Mouse (Mus musculus) spleen, embryonic (tissue): ENCODE results near the gene Ttc26.

Source experiments
- CTCF ChIA-PET: fragments of 350-600 bp; sonication (Branson Sonifier 250); formaldehyde crosslinking; loops from one replicate; lab custom pipeline; 2022; lab: Charles Lee

Gene Ttc26

DNA sequence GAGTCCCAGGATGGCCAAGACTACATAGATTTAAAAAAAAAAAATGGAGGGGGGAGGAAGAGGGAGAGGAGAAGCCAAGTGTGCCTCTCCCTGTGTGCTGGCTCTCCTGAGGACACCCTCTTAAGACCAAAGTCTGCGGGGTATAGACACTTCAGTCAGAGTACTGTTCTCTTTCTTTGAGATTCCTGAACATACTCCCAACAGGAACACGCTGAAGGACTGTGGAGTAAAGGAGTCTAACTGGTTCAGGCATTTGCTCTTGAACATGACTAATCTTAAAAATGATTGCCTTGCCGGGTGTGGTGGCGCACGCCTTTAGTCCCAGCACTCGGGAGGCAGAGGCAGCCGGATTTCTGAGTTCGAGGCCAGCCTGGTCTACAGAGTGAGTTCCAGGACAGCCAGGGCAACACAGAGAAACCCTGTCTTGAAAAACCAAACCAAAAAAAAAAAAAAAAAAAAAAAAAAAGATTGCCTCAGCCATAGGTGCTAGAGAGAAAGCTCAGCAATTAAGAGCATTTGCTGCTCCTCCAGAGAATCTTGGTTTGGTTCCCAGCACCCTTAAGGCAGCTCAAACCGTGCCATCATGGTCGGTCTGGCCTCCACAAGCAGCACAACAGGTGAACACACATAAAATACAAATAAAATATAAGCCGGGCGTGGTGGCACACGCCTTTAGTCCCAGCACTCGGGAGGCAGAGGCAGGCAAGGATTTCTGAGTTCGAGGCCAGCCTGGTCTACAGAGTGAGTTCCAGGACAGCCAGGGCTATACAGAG, 24.4 kb upstream of the Ttc26 start:
- CTCF ChIA-PET: interaction anchor here (0.7 kb wide), 1 partner anchor 18 kb away, joined by 3 read pairs; no protein-coding TSS in a partner anchor

DNA sequence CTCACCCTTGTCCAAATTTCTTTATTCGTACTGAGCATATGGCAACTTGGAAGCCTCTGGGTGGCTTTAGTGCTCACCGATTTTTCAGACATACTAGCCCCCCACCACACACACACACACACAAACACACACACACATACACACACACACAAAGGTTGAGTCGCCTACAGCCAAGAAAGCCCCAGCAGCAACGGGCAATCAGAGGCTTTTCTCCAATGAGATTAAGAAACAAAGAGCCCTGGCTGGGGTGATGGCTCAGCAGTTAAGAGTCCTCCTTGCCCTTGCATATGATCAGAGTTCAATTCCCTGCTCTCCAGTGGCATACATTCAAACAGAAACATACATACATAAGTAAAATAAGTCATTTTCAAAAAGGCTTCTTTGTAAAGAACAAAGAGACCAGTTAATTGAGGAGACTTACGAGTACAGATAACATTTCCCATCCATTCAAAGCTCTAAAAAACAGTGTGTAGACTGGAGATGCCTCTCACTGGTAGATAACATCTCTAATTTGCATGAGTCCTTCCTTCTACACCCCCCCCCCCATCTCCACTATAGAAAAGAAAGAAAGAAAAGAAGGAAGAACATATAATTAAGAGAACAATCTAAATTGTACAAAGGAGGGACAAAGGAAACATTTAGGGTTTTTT, 23.5 kb upstream of the Ttc26 start:
- CTCF ChIA-PET: interaction anchor here (0.7 kb wide), 1 partner anchor 95 kb away, joined by 20 read pairs; no protein-coding TSS in a partner anchor

- CTCF ChIA-PET: interaction anchor here (0.9 kb wide), 1 partner anchor 1098 kb away, joined by 5 read pairs; no protein-coding TSS in a partner anchor
Measured at GRCm38 (mm10) chr6:38358253-38359027, 22.8 kb upstream of the Ttc26 start.

GRCm38 (mm10) chr6:38359044-38359735, 22.1 kb upstream of the Ttc26 start:
- CTCF ChIA-PET: interaction anchor here (0.7 to 0.9 kb wide), 2 partner anchors 29 to 1097 kb away, joined by 3 to 5 read pairs; no protein-coding TSS in a partner anchor

- CTCF ChIA-PET: interaction anchor here (0.7 to 0.9 kb wide), 2 partner anchors 28 to 1096 kb away, joined by 3 to 5 read pairs; no protein-coding TSS in a partner anchor
Measured at GRCm38 (mm10) chr6:38359736-38360499, 21.4 kb upstream of the Ttc26 start.

GRCm38 (mm10) chr6:38361065-38361464, 20.2 kb upstream of the Ttc26 start:
- CTCF ChIA-PET: no interaction called here

- CTCF ChIA-PET: no interaction called here
Measured at GRCm38 (mm10) chr6:38361937-38362336, 19.3 kb upstream of the Ttc26 start.

GRCm38 (mm10) chr6:38363370-38363769, 17.9 kb upstream of the Ttc26 start:
- CTCF ChIA-PET: no interaction called here

DNA sequence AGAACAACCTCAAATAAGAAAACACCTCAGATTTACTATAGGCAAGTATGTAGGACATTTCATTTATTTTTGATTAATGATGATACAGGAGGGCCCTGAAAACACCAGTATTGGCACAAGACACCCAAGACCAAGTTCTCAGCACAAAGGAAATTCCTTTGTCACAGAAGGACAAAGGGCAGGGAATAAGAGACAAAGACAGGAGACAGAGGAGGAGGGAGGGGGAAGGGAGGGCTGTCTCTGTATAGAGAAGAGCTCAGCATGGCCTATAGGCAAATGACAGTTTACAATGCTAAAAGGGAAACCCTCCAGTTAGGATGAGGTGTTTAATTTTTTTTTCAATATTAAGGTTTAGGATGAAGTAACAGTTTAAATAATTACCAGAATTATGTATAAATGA, 17.1 kb upstream of the Ttc26 start:
- CTCF ChIA-PET: no interaction called here

GRCm38 (mm10) chr6:38369945-38370344, 11.3 kb upstream of the Ttc26 start:
- CTCF ChIA-PET: no interaction called here

DNA sequence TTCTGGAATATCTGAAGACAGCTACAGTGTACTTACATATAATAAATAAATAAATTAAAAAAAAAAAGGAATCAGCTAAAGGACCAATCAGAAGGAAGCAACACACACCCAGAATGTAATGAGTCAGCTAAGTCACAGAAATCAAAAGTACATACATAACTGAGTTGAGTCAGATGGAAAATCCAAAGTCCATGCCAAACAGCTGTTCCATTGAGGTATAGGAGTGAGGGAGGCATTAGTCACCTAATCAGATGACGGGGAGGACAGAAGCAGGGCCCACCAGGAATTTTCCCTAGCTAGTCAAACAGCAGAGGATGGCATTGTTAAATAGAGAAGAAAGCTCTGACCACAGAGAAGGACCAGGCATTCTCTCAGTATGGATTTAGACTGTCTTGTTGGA, 7.0 kb upstream of the Ttc26 start:
- CTCF ChIA-PET: interaction anchor here (0.6 kb wide), 1 partner anchor 996 kb away, joined by 3 read pairs; no protein-coding TSS in a partner anchor

- CTCF ChIA-PET: no interaction called here
Measured at GRCm38 (mm10) chr6:38380764-38381128, 523 bp upstream of the Ttc26 start.

DNA sequence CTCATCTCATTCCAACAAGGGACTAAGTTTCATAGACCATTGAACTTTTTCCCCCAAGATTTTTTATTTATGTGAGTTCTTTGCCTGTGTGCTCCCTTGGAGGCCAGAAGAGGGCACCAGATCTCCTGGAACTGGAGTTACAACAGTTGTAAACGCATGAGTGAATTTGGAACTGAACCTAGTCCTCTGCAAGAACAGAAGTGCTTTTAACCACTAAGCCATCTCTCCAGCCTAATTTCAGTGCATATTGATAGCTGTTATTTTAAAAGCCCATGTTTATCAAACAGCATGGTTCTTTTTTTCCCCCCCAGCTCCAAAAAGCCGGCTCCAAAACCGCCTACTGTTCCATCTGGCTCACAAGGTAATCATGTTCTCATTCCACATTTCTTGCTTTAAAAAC, 8.4 kb downstream of the Ttc26 start:
- CTCF ChIA-PET: interaction anchor here (0.5 to 0.6 kb wide), 3 partner anchors 14 to 328 kb away, joined by 4 to 5 read pairs (median 5); no protein-coding TSS in a partner anchor

- CTCF ChIA-PET: interaction anchor here (0.7 kb wide), 1 partner anchor 176 kb away, joined by 12 read pairs; no protein-coding TSS in a partner anchor
Measured at GRCm38 (mm10) chr6:38432457-38432856, 51.2 kb downstream of the Ttc26 start.

DNA sequence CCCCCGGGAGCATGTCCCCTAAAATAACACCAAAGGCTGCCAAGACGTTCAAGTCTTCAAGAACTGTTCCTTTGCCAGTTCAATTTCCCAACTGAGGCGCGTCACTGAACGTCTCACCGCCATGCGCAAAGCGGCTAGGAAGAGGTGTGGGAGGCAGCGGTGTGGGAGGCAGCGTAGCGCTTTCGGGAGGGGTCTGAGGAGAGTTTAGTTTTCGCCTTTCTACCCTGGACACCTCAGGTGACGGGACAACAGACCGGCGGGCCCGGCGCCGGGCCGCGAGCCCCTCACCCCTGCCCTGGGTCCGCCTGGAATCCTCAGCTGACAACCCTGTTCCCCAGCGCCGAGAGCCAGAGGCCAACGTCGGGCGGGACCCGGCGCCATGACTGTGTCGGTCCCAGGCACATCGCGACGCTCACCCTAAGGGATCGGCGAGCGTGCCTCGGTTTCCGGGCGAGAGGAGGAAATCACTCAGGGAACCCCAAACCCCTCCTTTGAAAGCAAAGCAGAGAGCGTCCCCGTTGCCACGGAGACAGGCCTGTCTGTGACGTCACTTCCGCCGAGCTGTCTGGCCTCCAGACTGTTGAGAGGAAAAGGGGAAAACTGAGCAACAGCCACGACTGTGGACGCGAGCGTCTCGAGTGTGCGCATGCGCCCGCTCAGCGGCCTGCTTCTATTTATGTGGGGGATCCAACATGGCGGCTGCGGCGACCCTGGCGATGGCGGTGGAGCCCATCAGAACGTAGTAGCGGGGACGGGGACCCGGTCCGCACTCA, 52.2 kb downstream of the Ttc26 start, which contains the start of gene Ubn2:
TSS of gene Ubn2 (plus strand) at position 690 of the 773 bp plus-strand sequence.
- CTCF ChIA-PET: interaction anchor here (0.7 kb wide), 1 partner anchor 175 kb away, joined by 12 read pairs; no protein-coding TSS in a partner anchor

- CTCF ChIA-PET: no interaction called here
Measured at GRCm38 (mm10) chr6:38434055-38435023, 53.1 kb downstream of the Ttc26 start.

GRCm38 (mm10) chr6:38443842-38444241, 62.6 kb downstream of the Ttc26 start:
- CTCF ChIA-PET: no interaction called here

GRCm38 (mm10) chr6:38448295-38448694, 67.0 kb downstream of the Ttc26 start:
- CTCF ChIA-PET: no interaction called here
